Mouse (Mus musculus) spleen, adult 2 months (tissue): ENCODE measurements at regions not wholly inside any gene's neighbourhood (a gene's known extent, or its start where the extent isn't known, plus 50 kb on each side); places are given as distances from the start of the nearest gene placed in this dataset.

Source experiments
- CTCF ChIP-seq: fragments of 200-500 bp; IDR thresholded peaks from 2 replicates; pipeline ENCODE4 v1.5.1; 2011; ENCODE audit warnings: mild to moderate bottlenecking, inconsistent platforms; ENCODE audit not compliant: insufficient read depth, insufficient read length, insufficient replicate concordance; ENCODE audit errors: extremely low read depth
- POLR2A ChIP-seq: fragments of 200-500 bp; IDR thresholded peaks from 2 replicates; pipeline ENCODE4 v1.6.1; 2011; ENCODE audit warnings: low read depth, low read length, inconsistent platforms

- no peak for TF ChIP-seq POLR2A
- no peak for TF ChIP-seq CTCF
These were observed 64.2 kb upstream of the Bcor start for GRCm38 (mm10) chrX:12224314-12224713.
